Mouse (Mus musculus): ENCODE data around the gene Cpne8. TPM values are rescaled to one million over a fixed set of nuclear protein-coding genes. Genes with fewer than 3 reads are reported as not detected.

Gene Cpne8
- polyA plus RNA-seq, 1 experiment from 2014 or later = 13.9 TPM

DNA sequence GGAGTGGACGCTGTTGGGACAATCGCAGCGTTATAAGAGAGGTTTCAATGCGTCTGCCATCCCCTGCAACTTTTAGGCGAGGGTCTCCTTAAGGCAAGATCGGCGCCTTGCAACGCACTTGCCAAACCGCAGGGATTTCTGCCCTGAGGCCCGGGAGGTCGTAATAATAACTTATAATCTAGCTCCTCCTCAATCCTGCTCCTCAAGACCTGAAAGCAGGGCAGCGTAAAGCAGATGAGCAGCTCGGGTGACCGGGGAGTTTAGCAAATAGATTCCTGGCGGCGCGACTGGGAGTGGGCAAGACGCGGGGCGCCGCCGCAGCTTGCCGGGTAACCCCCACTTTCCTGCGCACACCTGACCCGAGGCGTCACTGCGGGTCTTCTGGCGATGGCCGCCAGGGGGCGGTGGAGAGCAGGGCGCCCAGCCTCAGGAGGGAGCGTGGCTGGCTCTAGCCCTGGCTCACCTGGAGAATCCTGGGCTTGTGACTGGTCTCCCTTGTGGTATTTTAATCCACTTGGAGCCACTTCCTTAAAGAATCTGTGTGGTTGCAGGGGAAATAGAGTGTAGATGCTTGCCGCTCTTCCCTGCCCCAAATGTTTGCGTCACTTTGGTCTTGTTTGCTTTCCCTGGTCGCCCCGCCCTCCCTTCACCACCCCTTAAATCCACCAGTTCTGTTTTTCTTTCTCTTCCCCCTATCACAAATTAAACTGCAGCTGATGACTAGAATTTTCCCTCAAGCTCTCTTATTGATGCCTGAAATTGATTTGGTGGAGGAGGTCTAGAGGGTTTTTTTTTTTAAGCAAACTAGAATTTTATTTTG lies 738 bp upstream of the Cpne8 start:
- ATAC-seq (ENCODE audit: insufficient read depth) = peak; percentile 85
- Histone ChIP-seq H3K36me3 (ENCODE audit: insufficient read depth) (no peaks in the 10 kb centered on the region), H3K9ac (peak overlapping the region; percentile 57), H3K27ac (ENCODE audit: low read depth) (no peak overlapping the region), H3K4me3 (ENCODE audit: low read depth, low read length) (peak overlapping the region; percentile 61), H3K27me3 (ENCODE audit: insufficient read depth, low read length) (no peaks in the 10 kb centered on the region), H3K9me3 (ENCODE audit: low read depth, low read length) (no peaks in the 10 kb centered on the region), H3K4me2 (peak overlapping the region; percentile 98), H3K4me1 (ENCODE audit: insufficient read depth) (no peaks in the 10 kb centered on the region)
- DNase-seq = peak; percentile 81
- 2% methylated on average over 36 of the region's 36 CpGs for WGBS
- peak; percentile 98 for TF ChIP-seq CTCF (IDR thresholded peaks at IDR 0.05; ENCODE audit: low read depth)

DNA sequence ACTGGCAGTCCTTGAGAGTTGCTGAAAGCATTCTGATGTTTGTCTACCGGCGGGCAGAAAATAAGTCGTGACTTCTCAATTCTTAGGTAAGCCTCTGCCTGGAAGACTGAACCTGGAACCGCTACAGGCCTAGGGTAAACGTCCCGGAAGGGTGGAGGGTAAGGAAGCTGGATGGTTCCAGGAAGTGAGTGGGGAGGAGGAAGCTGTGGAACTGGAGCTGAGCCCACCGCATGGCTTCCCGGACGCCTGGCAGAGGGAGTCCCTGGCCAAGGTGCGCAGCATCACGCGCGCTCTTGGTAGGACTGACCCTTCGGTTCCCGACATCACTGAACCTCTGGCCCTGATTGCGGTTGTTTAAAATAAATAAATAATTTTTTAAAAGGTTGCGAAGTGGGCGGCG lies 744 bp downstream of the Cpne8 start:
- H3K9me3 ChIP-seq (ENCODE audit: low read depth, low read length) = no peaks in the 10 kb centered on the region
- WGBS = 5% methylated on average over 19 of the region's 19 CpGs
- DNase-seq (peak; percentile 48), ATAC-seq (ENCODE audit: insufficient read depth) (peak; percentile 29; the same call in 1 of the 2 replicates)
- H3K27me3 ChIP-seq (ENCODE audit: insufficient read depth, low read length) = no peaks in the 10 kb centered on the region
- no peaks in the 10 kb centered on the region for H3K4me1 ChIP-seq (ENCODE audit: insufficient read depth)
- H3K4me3 ChIP-seq (ENCODE audit: low read depth, low read length) = peak overlapping the region; percentile 61
- H3K36me3 ChIP-seq (ENCODE audit: insufficient read depth) = no peaks in the 10 kb centered on the region
- H3K27ac ChIP-seq (ENCODE audit: low read depth) = no peak overlapping the region
- peak overlapping the region; percentile 57; the same call in 1 of the 2 replicates for H3K9ac ChIP-seq
- TF ChIP-seq CTCF (IDR thresholded peaks at IDR 0.05; ENCODE audit: low read depth) = no peak
- H3K4me2 ChIP-seq = peak overlapping the region; percentile 98

DNA sequence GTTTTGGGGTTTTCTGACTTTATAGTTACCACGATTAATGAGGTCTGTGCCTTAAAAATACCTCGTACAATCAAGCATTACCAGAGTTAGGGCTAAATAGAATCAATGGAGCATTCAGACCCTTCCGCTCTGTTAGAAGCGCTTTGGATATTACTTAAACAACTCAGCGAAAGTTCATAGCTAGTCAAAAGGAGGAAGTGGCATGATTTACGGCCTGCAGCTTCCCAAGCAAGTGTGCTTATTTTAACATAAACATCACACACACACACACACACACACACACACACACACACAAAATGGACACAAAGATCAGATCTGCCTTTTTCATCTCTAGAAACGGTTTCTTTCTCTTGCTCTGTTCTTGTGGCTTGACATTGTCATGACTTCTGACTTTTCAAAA lies 9.7 kb downstream of the Cpne8 start:
- no peaks in the 10 kb centered on the region for H3K36me3 ChIP-seq (ENCODE audit: insufficient read depth)
- H3K27ac ChIP-seq (ENCODE audit: low read depth) = 0 out of 2 replicates have a peak overlapping the region, but pooled peaks have one; percentile 10
- H3K4me1 ChIP-seq (ENCODE audit: insufficient read depth) = no peaks in the 10 kb centered on the region
- DNase-seq (peak; percentile 67), ATAC-seq (ENCODE audit: insufficient read depth) (no peak; the same call in 1 of the 2 replicates)
- H3K9ac ChIP-seq = no peak overlapping the region
- no peaks in the 10 kb centered on the region for H3K9me3 ChIP-seq (ENCODE audit: low read depth, low read length)
- no peak for TF ChIP-seq CTCF (IDR thresholded peaks at IDR 0.05; ENCODE audit: low read depth)
- no peaks in the 10 kb centered on the region for H3K27me3 ChIP-seq (ENCODE audit: insufficient read depth, low read length)
- H3K4me2 ChIP-seq = 0 out of 2 replicates have a peak overlapping the region, but pooled peaks have one; percentile 24
- no peak overlapping the region for H3K4me3 ChIP-seq (ENCODE audit: low read depth, low read length)
- WGBS = 39% methylated on average over 7 of the region's 7 CpGs

DNA sequence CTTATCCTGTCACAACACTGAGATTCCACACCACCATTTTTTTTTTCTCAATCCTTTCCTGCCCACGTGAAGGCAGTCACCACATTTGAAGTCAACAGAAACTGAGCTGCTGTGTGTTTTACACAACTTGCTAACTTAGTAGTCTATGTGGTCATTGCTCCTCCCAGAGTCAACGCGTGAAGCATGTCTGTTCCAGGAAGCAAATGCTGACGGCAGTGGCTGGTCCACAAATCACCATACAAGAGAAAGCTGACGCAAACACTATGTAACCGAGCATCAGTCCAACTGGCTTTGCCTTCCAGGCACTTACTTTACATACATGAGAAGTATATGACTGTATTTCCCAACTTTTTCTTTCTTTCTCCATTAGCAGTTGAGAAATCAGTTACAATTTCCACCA lies 12.3 kb downstream of the Cpne8 start:
- H3K27ac ChIP-seq (ENCODE audit: low read depth) = no peak overlapping the region
- no peak for ATAC-seq (ENCODE audit: insufficient read depth)
- H3K4me2 ChIP-seq = no peak overlapping the region
- no peak for DNase-seq
- WGBS = 74% methylated on average over 6 of the region's 6 CpGs
- H3K27me3 ChIP-seq (ENCODE audit: insufficient read depth, low read length) = no peaks in the 10 kb centered on the region
- no peak overlapping the region for H3K4me3 ChIP-seq (ENCODE audit: low read depth, low read length)
- H3K9me3 ChIP-seq (ENCODE audit: low read depth, low read length) = no peaks in the 10 kb centered on the region
- H3K36me3 ChIP-seq (ENCODE audit: insufficient read depth) = no peaks in the 10 kb centered on the region
- H3K9ac ChIP-seq = no peak overlapping the region
- no peaks in the 10 kb centered on the region for H3K4me1 ChIP-seq (ENCODE audit: insufficient read depth)
- TF ChIP-seq CTCF (IDR thresholded peaks at IDR 0.05; ENCODE audit: low read depth) = no peak

DNA sequence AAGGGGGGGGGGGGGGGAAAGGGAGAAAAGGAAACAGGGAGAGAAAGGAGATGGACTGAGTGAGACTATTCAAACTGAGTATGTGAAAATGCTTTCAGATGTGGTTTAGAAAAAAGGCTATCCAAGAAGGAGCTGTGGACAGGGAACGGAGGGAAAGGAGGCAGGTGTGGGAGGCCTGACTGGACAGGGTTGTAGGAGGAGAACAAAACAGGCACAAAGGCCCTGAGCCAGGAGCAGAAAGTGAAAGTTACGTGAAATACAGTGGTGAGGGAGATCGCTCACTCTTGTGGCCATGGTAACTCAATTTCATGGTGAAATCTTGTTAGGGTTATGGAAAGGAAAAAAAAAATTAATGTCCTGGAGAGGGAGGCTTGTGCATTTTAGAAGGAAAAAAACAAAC lies 14.6 kb downstream of the Cpne8 start:
- Histone ChIP-seq H3K9ac (no peak overlapping the region), H3K4me2 (no peak overlapping the region), H3K4me1 (ENCODE audit: insufficient read depth) (no peaks in the 10 kb centered on the region), H3K27ac (ENCODE audit: low read depth) (no peak overlapping the region), H3K27me3 (ENCODE audit: insufficient read depth, low read length) (no peaks in the 10 kb centered on the region), H3K4me3 (ENCODE audit: low read depth, low read length) (no peak overlapping the region), H3K36me3 (ENCODE audit: insufficient read depth) (no peaks in the 10 kb centered on the region), H3K9me3 (ENCODE audit: low read depth, low read length) (no peaks in the 10 kb centered on the region)
- WGBS = 78% methylated on average over 3 of the region's 3 CpGs
- ATAC-seq (ENCODE audit: insufficient read depth) (no peak), DNase-seq (no peak)
- TF ChIP-seq CTCF (IDR thresholded peaks at IDR 0.05; ENCODE audit: low read depth) = no peak

DNA sequence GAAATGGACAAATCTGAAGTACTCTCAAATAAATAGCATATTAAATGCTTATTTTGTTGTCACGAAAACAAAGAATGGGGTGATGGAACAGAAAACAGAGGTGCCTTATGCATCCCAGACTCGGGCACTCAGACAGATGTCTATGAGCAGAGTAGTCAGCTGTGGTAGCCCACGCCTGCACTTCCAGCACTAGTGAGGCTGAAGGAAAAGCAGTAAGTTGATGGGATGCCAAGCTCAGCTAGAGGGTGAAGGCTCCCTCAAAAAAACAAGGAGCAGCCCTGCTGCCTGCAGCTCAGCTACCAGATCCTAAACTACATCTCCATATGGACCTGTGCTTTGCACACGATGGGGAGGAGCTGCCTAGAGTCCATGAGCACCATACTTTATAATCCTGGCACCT lies 15.6 kb downstream of the Cpne8 start:
- no peaks in the 10 kb centered on the region for H3K9me3 ChIP-seq (ENCODE audit: low read depth, low read length)
- DNase-seq = no peak
- H3K27ac ChIP-seq (ENCODE audit: low read depth) = no peak overlapping the region
- H3K4me2 ChIP-seq = no peak overlapping the region
- TF ChIP-seq CTCF (IDR thresholded peaks at IDR 0.05; ENCODE audit: low read depth) = no peak
- H3K4me1 ChIP-seq (ENCODE audit: insufficient read depth) = no peaks in the 10 kb centered on the region
- H3K36me3 ChIP-seq (ENCODE audit: insufficient read depth) = no peaks in the 10 kb centered on the region
- H3K27me3 ChIP-seq (ENCODE audit: insufficient read depth, low read length) = no peaks in the 10 kb centered on the region
- no peak overlapping the region for H3K4me3 ChIP-seq (ENCODE audit: low read depth, low read length)
- no peak for ATAC-seq (ENCODE audit: insufficient read depth)
- no peak overlapping the region for H3K9ac ChIP-seq
- 74% methylated on average over 4 of the region's 4 CpGs for WGBS

DNA sequence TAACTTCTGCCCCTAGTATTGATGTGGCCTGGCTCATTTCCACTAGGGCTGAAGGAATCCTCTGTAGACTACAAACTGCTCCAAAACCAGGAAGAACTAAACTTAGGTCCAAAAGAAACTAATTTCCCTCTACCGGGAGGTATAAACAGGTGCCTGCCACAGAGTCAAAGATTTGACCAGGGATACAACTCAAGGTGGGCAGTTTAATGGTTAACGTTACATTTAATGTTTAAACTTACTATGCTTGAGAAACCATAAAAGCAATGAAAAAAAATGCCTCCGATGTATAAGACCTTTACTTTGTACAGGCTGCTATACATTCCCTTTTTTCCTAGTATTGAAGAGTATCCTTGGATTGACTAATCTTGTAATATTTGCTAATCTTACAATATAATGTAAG lies 18.5 kb downstream of the Cpne8 start:
- ATAC-seq (ENCODE audit: insufficient read depth) (no peak), DNase-seq (no peak)
- Histone ChIP-seq H3K4me1 (ENCODE audit: insufficient read depth) (no peaks in the 10 kb centered on the region), H3K27ac (ENCODE audit: low read depth) (no peak overlapping the region), H3K4me2 (no peak overlapping the region), H3K4me3 (ENCODE audit: low read depth, low read length) (no peak overlapping the region), H3K9me3 (ENCODE audit: low read depth, low read length) (no peaks in the 10 kb centered on the region), H3K27me3 (ENCODE audit: insufficient read depth, low read length) (no peaks in the 10 kb centered on the region), H3K36me3 (ENCODE audit: insufficient read depth) (no peaks in the 10 kb centered on the region), H3K9ac (no peak overlapping the region)
- WGBS = 88% methylated on average over 3 of the region's 3 CpGs
- TF ChIP-seq CTCF (IDR thresholded peaks at IDR 0.05; ENCODE audit: low read depth) = no peak

Measured in lung, embryonic 14.5 days (tissue).